Mouse (Mus musculus) layer of hippocampus, adult 18-20 months (tissue): ENCODE results near the gene Trim50. TPM values are rescaled to one million over a fixed set of nuclear protein-coding genes. Genes with fewer than 3 reads are reported as not detected.
"Not testable (repeated sequence)": the region's sequence is repeated elsewhere in the genome, so short reads cannot be mapped to it uniquely, and the experiment has no call there.

Experiments
- DNase-seq, 2 experiments: peaks; one replicate each; pipeline ENCODE4 v3.0.0; 2022; ENCODE audit warnings: low spot score in 2 of 2
- total RNA-seq, 2 experiments: library from RNA; stranded (reverse); gene quantifications; 2 replicates each; pipeline ENCODE4 v1.2.3; 2021

Trim50 gene
- total RNA-seq, 2 experiments from 2014 or later: not detected

GRCm38 (mm10) chr5:135369196-135369595, 16.1 kb downstream of the Trim50 start:
- not testable (repeated sequence) for DNase-seq

DNA sequence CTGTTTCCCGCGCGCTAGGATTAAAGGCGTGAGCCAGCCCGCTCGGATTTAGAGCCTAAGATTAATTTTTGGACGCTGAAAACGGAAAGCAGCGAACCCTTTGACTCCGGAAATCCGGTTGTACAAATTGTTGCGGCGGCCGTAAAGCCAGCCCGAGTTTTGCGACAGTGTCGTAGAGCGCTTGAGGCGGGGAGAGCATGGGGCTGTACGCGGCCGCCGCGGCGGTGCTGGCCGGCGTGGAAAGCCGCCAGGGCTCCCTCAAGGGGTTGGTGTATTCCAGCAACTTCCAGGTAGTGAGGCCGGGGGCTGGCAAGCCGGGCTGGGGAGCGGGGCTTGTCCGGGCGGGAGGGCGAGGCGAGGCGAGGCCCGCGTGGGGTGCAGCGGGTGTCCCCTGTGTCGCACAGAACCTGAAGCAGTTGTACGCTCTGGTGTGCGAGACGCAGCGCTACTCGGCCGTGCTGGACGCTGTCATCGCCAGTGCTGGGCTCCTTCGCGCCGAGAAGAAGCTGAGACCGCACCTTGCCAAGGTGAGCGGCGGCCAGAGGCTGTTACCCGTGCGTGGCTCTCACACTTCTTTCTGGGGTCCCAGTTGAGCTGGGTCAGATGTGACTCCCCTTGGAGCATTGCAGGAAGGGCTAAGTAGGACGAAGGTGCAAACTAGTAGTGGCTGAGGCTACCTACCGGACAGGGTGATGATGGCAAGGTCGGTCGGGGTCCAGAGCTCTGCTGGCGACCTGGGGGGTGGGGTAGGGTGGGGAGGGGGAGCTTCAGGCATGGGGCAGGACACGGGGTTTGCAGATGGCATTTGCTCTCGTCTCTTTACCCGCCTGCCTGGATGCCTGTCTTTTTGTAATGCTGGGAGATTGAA, 16.9 kb downstream of the Trim50 start, which contains the start of gene Nsun5:
Gene Nsun5, plus strand, starts transcription at position 167 of the 868 bp plus-strand sequence.
- DNase-seq: peak; percentile 88 to 95

DNA sequence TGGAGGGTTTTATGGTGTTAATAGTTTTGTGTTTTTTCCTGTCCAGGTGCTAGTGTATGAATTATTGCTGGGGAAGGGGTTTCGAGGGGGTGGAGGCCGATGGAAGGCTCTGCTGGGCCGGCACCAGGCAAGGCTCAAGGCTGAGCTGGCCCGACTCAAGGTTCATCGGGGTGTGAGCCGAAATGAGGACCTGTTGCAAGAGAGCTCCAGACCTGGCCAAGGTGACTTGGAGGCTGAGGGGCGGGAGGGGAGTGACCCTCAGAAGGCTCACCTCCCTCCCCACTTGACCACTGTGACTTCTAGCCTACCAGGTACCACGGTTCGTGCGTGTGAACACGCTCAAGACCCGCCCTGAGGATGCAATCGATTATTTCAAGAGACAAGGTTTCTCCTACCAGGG, 18.1 kb downstream of the Trim50 start:
- DNase-seq: no peak

DNA sequence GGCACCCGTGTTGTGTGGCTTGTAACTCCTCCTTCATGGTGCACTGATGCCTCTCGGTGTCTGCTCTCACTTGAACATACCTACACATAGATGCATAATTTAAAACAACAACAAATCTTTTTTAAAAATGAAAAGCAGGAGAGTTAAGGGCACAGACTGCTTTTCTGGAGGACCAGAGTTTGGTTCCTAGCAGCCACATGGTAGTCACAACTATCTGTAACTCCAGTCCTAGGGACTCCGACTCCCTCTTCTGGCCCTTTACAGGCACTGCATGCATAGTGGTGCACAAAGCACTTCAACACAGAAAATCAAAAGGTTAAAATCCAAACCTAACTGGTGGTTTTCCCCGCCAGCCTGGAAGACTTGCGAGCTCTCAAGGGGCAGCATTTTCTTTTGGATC, 20.5 kb downstream of the Trim50 start:
- no peak for DNase-seq

DNA sequence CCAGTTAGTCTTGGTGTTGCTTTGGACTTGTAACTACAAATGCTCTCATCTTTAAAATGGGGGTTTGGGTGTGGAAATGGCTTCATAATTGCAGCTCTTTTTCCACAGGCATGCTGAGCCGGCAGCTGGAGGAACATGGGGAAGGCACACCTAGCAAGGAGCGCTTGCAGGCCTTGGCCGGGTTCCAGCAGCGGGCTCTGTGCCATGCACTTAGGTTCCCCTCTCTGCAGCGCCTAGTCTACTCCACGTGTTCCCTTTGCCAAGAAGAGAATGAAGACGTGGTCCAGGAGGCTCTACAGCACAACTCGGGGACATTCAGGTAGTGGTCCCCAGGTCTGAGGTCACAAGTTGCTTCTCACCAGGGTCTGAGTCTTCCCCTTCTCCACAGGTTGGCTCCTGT, 22.1 kb downstream of the Trim50 start:
- DNase-seq: no peak

GRCm38 (mm10) chr5:135376341-135376740, 23.2 kb downstream of the Trim50 start:
- DNase-seq: no peak

GRCm38 (mm10) chr5:135380681-135381080, 27.6 kb downstream of the Trim50 start:
- DNase-seq: no peak

GRCm38 (mm10) chr5:135381356-135381925, 28.3 kb downstream of the Trim50 start:
- no peak for DNase-seq

GRCm38 (mm10) chr5:135382746-135383145, 29.7 kb downstream of the Trim50 start:
- DNase-seq: no peak

GRCm38 (mm10) chr5:135383771-135384170, 30.7 kb downstream of the Trim50 start:
- no peak for DNase-seq

- peak; percentile 71 to 82 for DNase-seq
These were observed 41.1 kb downstream of the Trim50 start, which contains the start of gene Pom121 for GRCm38 (mm10) chr5:135394004-135394823. Gene Pom121 (minus strand): TSS chr5:135394546.

- peak in 1 of 2 experiments; percentile 52 for DNase-seq
These were observed 42.7 kb downstream of the Trim50 start for GRCm38 (mm10) chr5:135395826-135396225.

DNA sequence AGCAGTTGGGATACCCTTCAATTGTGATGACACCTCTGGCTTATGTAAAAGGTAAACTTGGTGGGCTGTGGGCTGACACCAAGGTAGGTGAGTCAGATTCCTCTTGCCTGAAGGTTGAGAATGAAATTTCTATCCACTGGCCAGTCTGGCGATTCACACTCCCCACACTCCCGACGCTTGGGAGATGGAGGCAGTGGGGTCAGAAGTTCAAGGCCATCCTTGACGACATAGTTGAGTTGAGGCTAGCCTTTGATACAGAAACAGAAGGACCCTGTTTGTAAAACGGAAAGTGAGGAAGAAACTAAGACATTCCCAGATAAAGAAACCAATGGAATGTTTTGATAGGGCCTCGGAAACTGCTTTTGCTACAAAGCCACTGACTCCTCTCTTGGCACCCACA, 46.3 kb downstream of the Trim50 start:
- DNase-seq: no peak

GRCm38 (mm10) chr5:135400244-135400643, 47.1 kb downstream of the Trim50 start:
- peak; percentile 54 to 82 for DNase-seq

DNA sequence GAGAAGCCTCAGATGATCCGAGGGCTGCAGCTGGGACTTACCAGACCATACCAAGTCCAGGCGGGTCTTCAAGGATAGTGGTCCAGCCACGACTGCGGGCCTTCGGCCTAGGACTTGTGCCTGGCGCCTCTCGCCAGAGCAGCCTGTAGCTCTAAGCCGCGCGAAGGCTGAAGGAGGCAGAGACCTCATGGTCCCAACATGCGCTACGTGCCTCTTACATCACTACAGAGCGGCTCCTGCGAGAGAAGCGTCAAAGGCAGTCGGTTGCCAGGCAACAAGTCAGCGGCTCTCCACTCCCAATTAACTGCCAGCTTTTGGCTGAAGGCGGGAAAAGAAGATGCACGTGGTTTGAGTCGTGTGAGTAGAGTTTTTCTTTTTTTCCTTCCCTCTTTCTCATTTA, 51.5 kb downstream of the Trim50 start:
- peak; percentile 40 to 74 for DNase-seq

- DNase-seq: no peak
These were observed 52.3 kb downstream of the Trim50 start for GRCm38 (mm10) chr5:135405437-135405836.

DNA sequence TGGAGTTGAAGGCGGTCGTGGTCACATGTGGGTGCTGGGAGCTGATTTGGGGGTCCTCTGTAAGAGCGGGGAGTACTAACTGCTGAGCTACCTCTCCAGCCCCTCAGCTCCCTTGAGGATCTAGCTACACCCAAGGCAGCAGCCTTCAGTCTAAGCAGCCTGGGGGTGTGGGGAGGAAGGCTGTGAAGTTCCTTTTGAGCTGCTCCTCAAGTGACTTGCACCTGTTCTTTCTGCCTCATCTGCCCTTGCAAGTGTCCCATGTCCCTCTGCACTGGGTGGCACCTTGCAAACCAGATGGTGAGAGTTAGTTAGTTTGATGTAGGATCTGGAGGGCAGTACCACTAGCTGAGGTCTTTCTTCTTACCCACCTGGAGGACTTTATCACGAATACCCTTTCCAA, 55.0 kb downstream of the Trim50 start:
- DNase-seq: no peak

- no peak for DNase-seq
These were observed 57.2 kb downstream of the Trim50 start for GRCm38 (mm10) chr5:135410266-135410665.
